Mouse (Mus musculus): ENCODE measurements around the gene Mettl27. TPM values are rescaled to one million over a fixed set of nuclear protein-coding genes. Genes with fewer than 3 reads are reported as not detected.
"Not testable (repeated sequence)": the region's sequence is repeated elsewhere in the genome, so short reads cannot be mapped to it uniquely, and the experiment has no call there.

The Mettl27 gene
- total RNA-seq, 4 experiments from 2014 or later = 8.0 to 13.5 (median 10.8) TPM

DNA sequence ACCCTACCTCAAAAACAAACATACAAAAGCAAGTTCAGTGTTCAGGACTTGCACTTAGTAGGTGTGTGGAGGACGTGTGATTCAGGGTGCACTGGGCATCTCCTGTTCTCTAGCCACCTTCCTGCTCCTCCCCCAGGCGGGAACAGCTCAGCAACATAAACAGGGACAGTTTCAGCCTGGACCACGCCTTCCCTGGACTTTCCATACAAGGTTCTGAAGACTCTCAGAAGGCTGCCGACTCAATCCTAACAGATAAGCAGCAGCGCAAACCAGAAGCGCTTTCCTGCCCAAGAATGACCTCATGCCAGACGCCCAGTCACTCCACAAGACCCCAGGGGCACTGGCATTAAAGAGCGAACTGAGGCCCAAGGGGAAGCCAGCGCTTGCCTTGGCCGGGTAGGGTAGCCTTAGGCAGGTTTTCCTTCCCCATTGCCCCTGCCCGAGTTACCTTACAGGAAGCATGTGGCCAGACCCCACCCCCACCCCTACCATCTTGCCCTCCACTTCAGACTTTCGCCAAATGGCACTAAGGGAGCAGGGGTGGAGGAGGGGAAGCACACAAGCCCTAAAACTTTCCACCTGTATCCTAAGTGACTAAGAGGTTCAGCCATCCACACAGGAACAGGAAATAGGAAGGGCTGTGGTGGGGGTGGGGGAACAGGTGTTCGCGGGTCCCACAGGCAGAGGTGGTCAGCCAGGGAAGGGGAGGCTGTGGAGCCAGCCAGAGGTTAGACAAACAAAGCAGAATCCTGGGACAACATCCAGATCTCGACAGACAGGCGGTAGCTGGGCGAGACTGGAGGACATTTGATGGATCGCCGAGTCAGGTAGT, 19.1 kb downstream of the Mettl27 start:
- no peak for DNase-seq (ENCODE audit: low spot score in 2 of 2)

DNA sequence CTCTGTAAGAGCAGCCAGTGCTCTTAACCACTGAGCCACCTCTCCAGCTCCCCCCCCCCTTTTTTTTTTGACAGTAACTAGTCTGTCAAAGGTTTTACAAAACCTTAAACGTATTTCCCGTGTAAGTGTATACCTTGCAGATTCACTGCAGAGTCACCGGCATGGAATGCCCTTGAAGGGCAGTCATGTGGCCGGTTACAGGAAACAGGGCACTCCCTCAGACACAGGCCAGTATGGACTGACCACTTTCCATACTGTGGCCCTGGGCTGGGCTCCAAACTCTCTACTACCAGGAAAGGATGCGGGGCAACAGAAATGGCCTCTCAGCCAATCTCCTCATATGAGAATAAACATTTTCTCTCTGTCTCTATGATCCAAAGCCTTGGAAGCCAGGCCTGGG, 23.3 kb downstream of the Mettl27 start:
- DNase-seq (ENCODE audit: low spot score in 2 of 2) = no peak

DNA sequence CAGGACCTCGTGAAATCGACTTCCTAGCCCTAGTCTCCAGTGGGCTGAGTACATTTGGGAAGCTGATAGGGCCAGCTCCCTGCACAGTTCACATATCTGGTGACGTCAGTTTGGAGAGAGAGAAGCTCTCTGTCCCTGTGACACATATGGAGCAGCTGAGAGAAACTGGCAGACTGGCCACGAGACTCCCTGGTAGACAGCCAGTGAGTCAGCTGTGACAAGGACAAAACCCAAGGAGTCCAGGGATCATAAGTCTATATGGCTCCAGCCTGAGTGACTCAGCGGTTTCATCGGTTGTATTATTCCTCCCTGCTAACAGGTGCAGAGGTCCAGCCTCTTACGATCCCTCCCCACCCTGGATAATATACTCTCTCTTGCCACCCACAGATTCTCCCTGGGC, 26.9 kb downstream of the Mettl27 start:
- no peak for DNase-seq (ENCODE audit: low spot score in 2 of 2)

DNA sequence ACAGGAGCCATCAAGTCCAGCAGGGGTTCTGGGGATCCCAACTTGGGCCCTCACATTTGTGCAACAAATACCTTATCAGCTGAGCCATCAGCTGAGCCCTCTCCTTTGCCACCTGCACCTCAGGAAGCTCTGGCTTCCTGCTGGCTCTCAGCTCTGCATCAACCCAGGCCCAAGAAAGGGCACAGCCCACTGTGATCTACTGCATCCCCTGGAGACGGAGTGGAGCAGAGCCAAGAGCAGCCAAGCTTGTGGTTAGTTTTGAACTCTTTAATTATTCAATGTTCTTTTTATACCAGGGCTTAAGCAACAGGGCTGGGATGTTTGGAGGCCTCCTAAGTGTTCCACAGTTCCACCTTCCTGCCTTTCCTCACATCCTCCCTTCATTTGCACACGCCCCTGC, 28.3 kb downstream of the Mettl27 start:
- DNase-seq (ENCODE audit: low spot score in 2 of 2) = no peak

DNA sequence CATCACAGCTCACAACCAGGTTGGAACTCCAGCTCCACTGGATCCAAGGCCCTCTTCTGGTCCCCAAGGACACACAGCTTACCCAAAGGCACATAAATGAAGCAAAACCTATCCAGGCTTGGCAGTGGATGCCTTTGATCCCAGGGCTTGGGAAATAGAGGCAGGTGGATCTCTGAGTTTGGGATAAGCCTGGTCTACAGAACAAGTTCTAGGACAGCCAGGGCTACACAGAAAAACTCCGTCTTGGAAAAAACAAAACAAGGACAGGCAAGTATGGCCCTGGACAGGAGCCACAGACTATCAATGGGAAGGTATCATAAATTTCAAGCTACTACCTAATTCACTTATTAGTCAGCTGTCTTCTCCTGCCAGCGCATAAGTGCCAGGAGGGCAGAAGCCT, 29.4 kb downstream of the Mettl27 start:
- DNase-seq (ENCODE audit: low spot score in 2 of 2) = no peak

DNA sequence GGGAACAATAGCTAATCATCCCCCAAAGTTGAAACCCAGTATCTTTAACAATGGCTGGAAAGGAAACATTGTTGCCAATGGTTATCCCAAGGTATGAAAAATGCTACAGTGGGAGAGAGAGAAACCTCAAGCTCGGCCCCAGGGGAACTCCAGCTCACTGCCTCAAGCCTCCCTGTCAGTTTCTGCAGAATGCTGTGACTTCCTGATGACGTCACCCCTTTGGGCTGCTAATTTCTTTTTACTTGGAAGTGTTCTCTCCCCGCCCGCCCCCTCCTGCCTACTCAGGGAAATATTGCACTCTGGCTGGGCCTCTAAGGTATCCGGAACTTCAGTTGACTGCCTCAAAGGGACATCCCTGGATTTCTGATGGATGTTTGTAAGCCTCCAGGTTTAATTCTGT, 31.4 kb downstream of the Mettl27 start:
- no peak for DNase-seq (ENCODE audit: low spot score in 2 of 2)

DNA sequence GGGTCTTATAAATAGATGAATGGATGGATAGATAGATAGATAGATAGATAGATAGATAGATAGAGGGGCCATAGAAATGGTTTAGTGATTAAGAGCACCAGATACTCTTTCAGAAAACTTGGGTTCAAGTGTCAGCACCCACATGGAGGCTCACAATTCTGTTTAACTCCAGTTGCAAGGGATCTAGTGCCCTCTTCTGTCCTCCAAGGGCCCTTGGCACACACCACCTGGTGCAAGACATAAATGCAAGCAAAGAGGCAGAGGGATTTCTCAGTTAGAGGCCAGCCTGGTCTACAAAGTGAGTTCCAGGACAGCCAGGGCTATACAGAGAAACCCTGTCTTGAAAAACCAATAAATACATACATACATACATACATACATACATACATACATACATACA, 32.5 kb downstream of the Mettl27 start:
- not testable (repeated sequence) for DNase-seq (ENCODE audit: low spot score in 2 of 2)

DNA sequence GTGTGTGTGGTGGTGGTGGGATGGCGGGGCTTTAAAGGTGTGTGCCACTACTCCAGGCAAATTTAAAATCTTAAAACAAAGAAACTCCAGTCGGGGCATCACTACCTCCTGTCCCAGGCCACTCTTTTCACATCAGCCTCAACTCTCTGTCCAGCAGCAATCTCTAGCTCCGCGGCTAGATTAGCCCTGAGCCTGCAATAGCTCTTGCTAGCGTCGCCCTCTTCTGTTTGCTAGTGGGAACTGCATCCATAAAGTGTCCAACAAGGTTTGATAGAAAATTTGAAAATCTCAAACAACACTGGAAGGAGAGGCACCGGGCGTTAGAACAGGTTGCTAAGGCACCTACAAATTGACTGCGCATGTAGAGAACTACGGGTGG, 33.3 kb downstream of the Mettl27 start:
- DNase-seq (ENCODE audit: low spot score in 2 of 2) = peak; percentile 28 to 71

DNA sequence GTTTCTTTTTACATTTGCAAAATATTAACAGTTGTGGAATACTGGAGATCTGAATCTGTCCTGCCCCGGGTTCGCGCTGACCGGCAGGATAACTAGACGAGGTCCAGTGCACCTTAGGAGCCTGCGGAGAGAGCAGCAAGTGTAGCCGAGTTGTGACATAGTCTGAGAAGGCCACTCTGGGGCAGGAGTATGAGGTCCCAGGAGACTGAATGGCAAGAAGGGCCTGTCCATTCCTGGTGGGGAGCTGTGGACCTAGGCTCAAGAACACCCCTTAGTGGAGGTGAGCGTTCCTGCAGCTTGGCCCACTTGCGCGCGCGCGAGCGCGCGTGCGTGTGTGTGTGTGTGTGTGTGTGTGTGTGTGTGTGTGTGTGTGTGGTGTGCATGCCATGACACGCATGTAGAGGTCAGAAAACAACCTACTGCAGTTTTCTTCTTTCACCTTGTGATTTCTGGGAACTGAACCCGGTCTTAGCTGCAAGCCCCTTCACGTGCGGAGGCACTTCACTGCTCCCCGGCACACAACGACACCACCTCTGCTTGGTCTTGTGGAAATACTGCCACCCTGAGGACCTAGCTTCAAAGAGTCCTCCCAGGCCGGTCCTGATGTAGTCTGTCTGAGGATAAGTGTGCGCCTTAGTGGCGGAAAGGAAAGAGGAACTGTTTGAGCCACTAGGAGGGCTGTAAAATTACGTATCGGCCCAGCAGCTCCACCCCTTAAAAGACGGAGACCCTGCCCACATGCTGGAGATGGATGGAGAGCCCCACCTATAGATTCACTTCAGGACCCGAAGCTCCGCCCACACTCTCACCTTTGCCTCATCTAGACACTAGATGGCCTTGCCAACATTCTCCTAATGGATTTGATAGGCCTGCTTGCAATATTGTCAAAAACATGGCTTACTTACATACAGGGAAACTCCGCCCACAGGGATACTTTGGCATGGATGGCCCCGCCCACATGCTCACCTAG, 34.0 kb downstream of the Mettl27 start:
- DNase-seq (ENCODE audit: low spot score in 2 of 2) = peak in 1 of 2 experiments; percentile 10

DNA sequence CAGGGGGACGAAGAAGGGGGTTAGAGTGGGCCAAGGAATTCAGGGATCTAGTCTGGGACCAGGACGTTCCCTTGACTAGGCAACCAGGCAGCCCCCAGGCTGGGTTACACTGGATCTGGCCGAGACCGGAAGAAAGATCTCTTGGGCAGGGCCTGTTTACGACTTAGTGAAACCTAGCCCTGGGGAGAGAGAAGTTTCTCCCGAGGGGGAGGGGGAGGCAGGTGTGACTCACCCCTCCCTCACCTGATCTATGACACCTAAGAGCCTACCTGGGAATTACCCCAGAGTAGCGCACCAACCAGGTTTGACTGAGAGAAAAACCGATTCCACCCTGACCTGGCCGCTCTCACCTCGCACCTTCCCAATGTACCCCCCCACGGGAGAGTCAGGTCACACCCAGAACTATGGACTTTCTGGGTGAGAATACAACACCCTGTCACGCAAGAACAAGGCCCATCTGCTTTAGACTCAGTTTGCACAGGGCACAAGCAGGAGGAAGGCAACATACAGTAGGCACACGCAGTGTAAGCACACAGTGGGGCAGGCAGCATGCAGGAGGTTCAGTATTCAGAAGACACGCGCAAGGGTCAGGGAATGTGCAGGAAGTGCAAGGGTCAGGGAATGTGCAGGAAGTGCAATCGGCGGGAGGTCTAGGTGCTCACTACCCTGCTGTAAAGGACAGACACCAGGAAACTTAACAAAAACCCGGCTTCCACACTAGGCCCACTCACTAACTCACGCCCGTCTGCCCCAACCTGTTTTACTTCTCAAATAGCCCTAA, 35.2 kb downstream of the Mettl27 start:
- DNase-seq (ENCODE audit: low spot score in 2 of 2) = no peak

DNA sequence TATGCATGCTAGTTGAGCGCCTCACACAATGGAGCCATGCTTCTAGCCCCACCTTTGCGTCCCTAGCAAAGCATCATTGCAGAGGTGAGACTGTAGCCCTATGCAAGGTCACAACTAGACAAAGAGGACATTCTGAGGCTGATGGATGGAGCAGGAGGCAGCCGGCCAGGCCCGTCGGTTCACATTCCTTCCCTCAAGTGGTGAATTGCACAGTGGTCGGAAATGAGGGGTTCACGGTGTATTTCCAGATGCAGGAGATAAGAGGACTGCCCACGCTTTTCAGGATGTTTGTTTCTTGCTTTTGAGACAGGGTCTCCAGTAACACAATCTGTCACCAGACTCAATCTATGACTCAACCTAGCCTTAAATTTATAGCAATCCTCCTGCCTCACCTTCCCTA, 38.5 kb downstream of the Mettl27 start:
- DNase-seq (ENCODE audit: low spot score in 2 of 2) = no peak

DNA sequence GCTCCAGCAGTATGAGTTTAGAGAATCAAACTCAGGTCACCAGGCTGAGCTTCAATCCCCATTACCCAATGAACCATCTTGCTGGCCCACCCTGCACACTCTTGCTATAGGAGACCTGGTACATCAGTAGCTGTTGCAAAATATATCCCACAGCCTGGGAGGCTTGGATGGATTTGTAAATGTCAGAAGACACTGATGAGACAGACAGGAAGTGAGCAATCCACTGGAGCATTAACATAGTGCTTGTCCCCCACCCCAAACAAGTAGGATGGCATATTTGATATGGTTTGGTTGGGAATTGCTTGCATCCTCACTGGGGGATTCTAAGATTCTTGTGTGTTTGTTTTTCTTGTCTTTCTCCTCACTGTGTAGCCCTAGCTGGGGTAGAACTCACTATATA, 40.9 kb downstream of the Mettl27 start:
- no peak for DNase-seq (ENCODE audit: low spot score in 2 of 2)

DNA sequence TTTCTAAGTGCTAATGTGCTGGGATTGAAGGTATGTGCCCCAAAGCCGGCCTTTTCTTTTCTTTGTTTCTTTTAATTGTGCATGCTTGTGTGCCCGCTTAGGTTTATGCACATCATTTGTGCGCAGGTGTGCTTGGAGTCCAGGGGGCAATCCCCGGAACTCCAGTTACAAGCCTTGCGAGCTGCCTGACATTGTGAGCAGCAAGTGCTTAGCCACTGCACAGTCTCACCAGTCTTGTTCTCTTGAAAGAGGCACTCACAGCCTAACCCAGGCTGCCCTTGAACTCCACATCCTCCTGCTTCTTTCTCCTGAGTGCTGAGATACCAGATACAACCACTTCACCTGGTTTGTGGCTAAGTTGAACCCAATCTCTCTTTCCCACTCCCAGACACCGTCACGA, 41.4 kb downstream of the Mettl27 start:
- no peak for DNase-seq (ENCODE audit: low spot score in 2 of 2)

DNA sequence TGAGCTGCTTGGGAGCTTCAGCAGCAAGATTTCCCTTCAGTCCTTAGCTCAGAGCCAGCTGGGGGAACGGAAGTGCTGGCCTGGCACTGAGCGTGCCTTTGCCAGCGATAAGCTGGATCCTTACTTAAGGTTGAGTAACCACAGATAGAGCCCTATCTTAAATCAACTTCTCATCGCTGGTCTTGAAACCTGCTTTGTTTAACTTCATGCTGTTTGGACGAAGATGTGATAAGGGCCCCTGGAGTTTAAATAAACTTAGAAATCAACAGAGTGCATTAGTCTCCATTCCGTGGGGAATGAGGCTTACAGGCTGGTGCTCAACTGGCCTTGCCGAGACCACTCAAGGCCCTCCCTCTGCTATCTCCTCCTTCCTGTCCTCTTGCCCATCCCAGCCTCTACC, 42.1 kb downstream of the Mettl27 start:
- no peak for DNase-seq (ENCODE audit: low spot score in 2 of 2)

DNA sequence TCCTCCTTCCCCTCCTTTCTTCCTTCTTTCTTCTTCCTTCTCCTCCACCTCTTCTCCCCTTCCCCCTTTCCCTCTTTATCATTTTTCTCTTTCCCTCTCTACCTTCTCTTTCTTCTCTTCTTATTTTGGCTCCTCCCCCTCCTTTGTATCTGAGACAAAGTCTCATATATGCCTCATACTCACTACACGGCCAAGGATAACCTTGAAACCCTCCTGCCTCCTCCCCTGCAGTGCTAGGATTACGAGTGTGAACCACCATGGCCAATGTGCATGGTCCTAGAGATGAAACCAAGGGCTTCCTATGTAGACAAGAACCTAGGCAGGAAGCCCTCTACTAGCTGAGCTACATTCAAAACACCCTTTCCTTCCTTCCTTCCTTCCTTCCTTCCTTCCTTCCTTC, 42.8 kb downstream of the Mettl27 start:
- no peak for DNase-seq (ENCODE audit: low spot score in 2 of 2)

DNA sequence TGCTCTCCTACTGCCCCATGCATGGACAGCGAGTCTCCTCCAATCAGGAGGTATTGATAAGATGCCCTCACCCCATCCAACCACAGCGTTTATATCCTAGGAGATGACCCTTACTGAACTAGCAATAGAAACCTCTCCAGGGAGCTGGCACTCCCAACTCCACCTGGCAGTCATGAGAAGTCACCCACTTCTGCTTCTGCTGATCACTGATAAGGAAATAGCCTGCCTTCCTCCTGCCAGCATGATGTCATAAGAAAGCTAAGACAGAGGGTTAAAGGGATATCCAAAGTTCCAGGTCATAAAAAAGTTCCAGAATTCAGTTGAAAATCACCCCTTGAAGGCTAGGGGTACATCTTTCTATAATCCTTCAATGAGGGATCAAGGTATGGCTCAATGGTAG, 44.0 kb downstream of the Mettl27 start:
- no peak for DNase-seq (ENCODE audit: low spot score in 2 of 2)

DNA sequence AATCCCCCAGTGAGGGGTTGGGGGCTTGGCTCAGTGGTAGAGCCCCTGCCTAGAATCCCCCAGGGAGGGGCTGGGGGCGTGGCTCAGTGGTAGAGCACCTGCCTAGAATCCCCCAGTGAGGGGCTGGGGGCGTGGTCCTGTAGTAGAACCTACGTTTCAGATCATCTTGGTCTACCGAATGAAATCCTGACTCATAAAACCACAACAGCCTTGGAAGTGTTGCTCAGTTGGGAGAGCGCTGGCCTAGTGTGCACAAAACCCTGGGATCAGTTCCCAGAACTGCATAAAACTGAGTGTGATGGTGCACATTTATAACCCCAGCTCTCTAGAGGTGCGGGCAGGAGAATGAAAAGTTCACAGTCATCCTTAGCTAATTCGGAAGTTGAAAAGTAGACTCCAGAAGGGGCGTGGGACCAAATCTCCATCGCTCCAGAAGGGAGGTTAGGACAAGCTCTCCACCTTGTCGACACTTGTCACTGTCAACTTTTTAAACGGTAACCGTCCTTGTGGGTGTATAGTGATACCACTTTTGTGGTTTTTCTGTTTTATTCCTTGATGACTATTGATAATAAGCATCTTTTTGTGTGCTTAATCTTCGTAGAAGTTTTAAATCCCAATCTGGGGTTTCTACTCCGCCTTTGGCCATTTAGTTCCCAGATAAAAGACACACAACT, 44.5 kb downstream of the Mettl27 start:
- no peak for DNase-seq (ENCODE audit: low spot score in 2 of 2)

DNA sequence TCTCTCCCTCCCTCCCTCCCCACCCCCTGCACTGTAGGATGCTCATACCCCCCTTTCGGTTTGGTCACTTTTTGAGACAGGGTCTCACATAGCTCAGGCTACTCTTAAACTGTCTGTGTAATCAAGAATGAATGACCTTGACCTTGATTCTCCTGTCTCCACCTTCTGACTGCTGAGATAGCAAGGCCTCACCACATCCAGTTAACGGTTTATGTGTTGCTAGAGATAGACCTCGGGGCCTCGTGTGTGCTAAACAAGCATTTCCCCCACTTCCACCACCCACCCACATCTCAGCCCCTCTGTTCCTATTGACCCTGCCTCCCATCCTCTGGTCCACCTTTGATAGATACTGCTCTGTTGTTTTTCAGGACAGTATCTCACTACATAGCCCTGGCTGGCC, 45.7 kb downstream of the Mettl27 start:
- no peak for DNase-seq (ENCODE audit: low spot score in 2 of 2)

DNA sequence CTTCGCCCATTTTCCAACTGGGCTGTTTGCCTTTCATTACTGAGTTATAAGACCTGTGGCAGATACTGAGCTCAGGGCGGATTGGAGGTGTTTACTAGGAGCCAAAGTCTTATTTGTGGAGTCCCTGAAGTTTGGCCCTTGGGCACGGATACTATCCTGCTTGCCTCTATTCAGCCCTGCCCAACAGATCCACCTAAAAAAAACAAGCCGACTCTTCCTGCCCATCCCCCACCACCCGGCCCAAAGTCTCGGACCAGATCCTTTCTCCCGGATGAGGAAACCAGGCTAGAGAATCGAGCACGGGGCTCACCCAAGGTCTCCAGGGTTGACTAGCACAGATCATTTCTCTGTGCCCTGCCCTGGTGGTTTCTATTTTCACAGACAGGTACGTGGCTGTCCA, 49.0 kb downstream of the Mettl27 start:
- no peak for DNase-seq (ENCODE audit: low spot score in 2 of 2)

DNA sequence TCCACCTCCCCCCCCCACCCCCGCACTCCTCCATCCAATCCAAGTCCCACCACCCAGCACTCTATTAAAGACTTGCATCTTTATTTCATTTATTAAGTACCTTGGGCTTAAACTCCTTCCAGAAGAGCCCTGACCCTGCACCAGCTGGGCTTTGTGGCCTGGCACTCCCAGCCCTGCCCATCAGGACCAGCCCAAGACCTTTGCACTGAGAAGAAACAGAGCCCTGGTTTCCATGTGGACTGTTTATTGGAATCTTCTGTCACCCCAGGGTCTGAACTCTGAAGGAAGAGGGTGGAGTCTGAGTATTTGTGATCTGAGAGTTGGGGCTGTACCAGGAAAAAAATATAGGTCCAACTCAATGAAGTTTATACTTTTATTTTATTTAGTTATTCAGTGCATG, 50.9 kb downstream of the Mettl27 start:
- DNase-seq (ENCODE audit: low spot score in 2 of 2) = no peak

DNA sequence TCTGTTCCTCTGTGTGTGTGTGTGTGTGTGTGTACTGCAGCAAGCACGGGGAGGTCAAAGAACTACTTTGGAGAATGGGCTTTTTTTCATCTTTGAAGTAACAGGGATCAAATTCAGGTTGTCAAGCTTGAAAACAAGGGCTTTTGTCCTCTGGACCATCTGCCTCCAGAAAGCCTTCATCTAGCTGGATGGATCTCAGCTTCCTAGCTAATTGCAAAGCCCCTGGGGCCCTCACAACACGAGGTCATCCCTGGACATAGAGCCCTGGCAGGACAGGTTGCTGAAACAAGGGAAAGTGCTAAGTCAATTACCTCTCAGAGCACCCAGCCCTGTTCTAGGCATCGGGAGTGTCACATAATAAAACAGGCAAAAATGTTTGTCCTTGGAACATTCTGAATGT, 51.6 kb downstream of the Mettl27 start:
- DNase-seq (ENCODE audit: low spot score in 2 of 2) = no peak

Data from layer of hippocampus, adult 8-10 months (tissue).